Mouse (Mus musculus): ENCODE measurements around the gene Tgm3.

Tgm3 gene

DNA sequence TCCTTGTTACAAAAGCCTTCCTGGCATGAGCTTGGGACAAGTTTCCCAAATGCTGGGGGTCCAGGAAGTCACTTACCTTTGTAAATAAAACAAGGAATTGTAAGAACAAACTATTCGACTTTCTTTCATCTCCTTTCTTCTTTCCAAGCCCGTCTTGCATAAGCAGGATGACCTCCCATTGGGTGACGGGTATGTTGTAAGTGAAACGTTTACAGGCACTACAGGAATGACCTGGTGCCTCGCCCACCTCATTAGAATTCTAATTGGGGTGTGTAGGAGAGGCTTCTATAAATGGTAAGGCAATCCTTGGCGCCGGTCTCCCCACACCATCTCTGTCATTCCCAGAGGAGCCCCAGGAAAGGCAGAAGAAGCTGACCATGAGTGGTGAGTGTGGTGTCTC lies at the start of gene Tgm3:
Tgm3 (plus strand) TSS at position 324 of the 400 bp plus-strand sequence.
- no peak for DNase-seq (ENCODE audit: low spot score)

DNA sequence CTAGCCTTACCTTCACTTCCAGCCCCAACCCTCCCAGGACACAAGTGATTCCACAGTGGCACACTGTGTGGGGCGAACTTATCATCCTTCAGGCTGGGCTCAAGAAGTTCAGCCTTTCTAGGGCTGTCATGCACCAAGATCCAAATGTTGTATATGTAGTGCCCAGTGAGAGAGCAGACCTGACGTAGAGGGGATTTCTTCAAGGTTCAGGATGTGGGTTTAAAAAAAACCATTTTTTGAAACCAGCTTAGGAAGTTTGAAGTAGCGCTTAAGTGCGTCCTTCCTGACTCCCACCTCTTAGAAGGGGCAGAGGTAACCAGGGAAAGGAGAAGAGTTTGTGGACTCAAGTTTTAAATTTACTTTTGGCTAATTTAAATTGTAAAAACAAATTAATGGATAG lies 31.5 kb upstream of the Tgm3 start:
- DNase-seq (ENCODE audit: low spot score), result no peak

DNA sequence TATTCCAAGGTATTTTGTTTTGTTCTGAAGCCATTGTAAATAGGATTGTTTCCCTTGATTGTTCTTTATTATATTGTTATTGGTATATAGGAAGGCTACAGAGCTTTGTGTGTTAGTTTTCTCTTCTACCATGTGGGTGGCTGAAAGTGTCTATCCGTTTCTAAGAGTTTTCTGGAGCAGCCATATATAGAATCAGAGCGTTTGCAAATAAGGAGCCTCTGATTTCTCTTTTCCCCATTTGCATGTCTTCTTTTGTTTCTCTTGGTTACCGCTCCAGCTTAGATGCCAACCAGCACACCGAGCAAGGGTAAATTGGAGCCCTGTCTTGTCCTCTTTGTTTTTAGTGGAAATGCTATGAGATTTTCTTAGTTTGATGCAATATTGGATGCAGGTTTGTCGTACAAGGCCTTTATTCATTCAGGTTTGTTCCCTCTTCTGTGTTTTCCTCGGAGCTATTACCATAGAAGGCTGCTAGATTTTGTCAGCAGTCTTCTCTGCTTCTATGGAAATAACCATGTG lies 24.6 kb upstream of the Tgm3 start:
- no peak for DNase-seq (ENCODE audit: low spot score)

DNA sequence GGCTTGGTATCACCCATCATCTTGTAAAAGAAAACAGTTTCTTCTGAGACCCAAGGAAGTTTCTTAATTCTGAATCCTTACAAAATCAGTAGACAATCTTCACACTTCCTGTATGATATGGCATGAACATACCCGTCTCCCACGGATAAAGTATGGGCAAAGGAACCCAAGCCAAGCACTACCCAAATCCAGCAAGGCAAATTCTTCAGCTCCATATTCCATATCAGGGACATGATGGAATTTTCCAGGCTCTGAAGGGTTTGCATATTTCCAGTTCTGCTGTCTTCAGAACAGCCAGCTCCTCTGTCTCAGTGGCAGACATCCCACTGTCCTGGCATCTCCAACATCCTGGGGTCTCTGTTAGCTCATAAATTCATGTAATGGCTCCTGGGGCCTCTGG lies 22.5 kb upstream of the Tgm3 start:
- no peak for DNase-seq (ENCODE audit: low spot score)

DNA sequence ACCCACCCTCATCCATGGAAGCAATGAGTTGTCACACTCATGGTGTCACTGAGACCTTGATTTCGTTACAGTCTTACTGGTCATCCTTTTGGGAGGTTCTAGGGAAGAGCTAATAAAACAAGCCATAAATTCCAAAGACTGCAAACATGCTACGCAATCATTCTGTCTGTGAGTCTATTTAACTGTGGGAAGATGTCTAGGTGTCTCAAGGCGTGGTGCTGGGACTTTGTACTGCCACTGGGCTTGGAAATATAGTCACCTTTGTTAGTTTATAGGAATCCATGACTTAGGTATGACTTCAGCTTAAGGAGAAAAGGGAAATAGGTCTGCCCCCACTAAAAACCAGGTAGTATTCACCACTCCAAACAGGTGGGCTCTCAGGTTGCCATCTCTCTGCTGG lies 17.7 kb upstream of the Tgm3 start:
- DNase-seq (ENCODE audit: low spot score), result no peak

DNA sequence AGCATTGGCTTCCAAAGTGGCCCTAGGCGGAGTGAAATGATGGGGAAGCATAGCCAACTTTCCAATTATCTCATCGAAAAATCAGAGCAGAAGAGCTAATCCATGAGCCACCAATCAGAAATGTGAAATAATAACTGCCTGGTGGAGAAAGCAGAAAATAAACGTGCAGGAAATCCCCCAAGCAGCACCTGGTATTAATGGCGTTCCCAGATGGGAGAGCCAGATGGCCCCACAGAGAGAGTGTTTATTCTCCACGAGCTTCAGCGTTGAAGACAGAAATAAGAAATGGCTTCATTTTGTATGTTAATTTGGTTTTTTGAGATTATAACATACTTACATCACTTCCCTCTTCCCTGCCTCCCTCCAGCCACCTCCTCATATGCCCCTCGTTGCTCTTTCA lies 13.7 kb upstream of the Tgm3 start:
- DNase-seq (ENCODE audit: low spot score), result no peak

DNA sequence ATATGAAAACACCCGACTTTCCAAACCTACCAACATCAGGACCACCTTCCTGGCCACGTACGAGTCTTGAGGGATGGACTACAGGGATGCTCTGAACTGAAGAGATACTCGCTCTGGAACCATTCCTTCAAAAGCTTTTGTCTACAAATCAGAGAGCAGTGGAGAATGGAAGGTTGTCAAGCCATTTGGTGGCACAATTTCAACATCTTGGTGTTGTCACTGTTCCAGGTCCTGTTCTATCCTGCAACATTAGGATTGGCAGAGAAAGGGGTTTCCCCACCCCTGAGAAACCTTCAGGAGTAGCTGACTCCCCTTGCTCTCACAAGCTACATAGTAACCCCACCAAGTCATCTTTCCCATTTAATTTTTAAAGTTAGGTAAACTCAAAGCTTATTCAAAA lies 12.9 kb upstream of the Tgm3 start:
- DNase-seq (ENCODE audit: low spot score), result peak; percentile 13

DNA sequence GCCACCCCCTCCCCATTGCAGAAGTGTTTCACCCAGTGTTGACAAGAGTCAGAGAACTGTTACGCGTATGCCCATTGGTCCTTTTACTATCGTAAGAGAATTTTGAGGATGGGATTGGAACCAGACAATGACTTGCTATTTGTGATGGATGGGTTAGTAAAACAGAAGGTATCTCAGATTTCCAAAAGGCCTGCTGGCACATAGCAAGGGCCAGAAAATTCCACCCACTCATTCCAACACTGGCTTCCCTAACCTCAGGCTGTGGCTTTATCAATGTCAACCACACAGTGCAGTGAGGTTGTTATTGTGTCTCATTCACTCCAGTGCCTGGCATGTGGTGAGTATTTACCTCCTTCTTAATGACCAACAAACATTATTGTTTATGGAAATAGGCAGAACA lies 11.5 kb upstream of the Tgm3 start:
- no peak for DNase-seq (ENCODE audit: low spot score)

DNA sequence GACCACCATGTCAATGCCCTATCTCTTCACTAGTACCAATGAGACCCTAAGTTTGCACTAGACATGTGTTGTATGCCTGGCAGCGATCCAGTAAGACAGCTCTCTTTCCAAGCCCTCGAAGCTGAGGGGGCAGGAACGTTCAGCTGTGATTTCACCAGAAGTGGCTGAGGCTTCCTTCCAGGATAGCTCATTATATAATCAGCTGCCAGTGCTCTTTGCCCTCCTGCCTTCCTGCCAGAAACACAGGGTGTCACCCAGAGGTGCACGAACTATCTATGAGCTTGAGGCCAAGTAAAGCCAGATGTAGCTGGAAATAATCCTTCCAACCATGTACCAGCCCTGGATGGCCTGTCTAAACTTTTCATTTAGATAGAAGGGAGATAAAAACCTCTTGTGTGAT lies 8.1 kb upstream of the Tgm3 start:
- peak; percentile 75 for DNase-seq (ENCODE audit: low spot score)

DNA sequence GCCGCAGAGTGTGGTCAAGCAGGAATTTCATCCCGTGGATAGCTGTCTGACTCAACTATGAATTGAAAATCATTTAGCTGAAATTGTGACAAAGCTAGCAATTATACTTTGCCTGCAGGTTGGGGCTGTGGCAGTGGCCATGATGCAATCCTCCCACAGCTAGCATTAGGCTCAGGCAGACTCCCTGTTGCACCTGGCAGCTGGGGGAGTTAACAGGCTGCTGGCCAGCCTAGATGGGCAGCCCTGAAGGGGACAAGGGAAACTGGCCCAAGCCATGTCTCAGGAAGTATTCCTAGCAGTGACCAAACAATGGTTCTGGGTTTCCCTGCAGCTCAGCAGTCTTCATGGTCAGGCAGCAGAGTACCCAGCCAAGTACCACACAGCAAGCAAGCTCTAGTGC lies 2.8 kb upstream of the Tgm3 start:
- no peak for DNase-seq (ENCODE audit: low spot score)

DNA sequence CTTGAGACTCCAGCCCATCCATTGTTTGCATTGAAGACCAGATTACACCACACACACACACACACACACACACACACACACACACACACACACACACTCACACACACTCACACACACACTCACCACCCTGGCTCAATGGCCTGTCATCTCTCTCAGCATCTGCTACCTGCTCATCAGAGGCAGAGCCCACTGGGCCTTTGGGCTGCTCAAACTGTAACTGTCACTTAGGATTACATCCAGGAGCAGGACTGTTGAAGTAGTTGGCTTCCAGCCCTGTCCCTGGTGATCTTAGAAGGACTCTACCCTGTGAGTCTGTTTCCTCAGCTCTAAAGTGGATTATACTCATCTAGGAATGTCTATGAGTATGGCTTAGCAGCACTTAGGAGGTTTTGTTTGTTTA lies 1.5 kb downstream of the Tgm3 start:
- no peak for DNase-seq (ENCODE audit: low spot score)

DNA sequence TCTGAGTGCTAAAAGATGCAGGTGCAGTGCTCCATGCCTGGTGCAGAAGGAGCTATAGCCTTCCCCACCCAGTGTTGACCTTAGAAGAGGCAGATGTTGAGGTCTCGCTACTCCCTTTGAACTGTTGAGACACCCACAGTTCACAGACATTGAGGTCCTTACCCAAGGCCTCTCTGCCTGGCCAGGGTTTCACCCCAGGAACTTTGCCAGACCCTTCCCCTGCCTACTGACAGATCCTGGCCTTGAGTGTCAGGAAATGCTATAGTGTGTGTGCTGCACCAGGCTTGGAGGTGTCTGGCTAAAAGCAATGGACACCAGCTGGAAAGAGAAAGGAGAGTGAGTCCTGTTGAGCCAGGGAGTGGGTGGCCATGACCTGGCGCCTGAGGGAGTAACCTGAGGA lies 3.0 kb downstream of the Tgm3 start:
- DNase-seq (ENCODE audit: low spot score), result peak; percentile 22

DNA sequence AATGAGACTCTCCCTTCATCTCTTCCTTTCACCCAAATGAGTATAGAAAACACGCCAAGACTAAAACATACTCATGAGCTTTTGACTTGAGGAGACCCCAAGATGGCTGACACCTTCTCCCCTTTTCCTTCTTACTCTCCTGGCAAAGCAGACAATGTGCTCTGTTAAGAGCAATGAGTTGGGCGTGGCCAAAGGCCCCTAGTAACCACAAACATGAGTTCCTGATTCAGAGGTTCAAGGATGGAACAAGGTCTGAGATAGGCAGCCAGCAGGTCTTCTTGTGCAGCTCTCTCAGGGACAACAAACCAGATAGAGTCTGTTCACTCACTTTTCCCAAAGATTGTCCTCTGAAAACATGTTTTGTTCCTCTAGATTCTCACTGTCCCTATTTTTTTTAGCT lies 5.9 kb downstream of the Tgm3 start:
- DNase-seq (ENCODE audit: low spot score), result no peak

DNA sequence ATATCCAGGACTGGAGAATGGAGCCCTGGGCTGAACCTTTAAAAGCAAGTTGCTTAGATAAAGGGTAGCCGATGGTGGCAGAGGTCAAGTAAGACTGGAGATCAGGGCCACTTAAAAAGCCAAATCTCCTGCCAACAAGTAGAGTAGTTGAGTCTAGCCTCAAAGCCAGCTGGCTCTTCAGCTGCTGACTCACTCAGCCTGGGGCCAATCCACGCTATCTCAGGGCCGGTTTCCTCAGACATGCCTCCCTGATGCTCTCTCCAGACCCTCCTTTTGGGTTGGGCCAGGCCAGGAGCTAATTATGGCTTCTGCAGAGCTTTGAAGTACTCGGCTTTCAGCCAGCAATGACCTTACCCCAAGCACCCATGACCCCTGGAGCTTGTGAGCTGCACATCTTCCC lies 15.7 kb downstream of the Tgm3 start:
- DNase-seq (ENCODE audit: low spot score), result peak; percentile 24

DNA sequence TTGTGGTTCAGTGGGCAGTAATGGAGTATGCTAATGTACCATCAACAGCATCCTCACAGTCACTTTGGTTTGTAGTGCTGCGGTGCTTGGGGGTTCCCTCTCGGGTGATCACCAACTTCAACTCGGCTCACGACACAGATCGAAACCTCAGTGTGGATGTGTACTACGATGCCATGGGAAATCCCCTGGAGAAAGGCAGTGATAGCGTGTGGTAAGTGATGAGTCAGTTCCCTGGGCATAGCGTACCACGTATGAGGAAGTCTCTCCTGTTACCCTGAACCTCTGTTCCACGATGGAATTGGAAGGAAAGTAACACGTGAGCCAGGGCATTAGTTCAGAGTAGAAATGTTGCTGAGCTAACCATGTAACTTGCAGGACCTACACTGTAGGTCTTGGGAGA lies 17.7 kb downstream of the Tgm3 start:
- DNase-seq (ENCODE audit: low spot score), result no peak

DNA sequence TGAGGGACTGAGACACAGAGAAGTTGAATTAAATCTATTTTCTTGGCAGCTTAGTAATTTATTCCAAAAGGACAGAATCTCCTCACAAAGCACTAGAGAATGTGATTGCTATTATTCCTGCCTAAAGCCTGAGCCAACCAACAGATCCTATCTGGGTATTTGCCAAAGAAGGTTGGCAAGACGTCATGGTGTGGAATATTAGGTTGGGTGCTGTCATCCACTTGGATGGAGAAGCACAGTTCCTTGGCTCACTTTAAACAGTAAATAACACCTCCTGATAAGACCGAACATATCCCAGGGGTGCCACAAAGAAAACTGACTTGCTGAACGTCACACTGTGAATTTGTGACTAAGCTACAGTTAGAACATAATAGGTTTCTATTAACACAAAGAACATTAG lies 20.5 kb downstream of the Tgm3 start:
- DNase-seq (ENCODE audit: low spot score), result peak; percentile 11

DNA sequence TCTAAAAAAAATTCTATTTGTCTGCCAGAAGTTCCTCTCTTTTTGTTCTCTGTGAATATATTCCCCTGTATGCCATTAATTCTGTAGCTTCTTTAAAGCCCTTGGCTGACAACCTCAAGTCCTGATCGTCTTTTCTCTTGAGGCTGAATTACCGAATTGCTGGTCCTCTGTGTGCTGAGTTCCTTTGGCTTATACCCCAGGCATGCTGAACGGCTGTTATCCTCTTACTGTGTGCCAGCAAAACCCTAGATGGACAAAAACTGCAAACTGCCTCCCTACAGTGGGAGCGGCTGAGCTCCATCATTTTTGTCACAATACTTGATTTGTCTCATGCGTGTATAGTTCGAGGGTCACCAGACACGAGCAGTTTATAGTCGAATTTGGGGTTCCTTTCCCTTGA lies 24.7 kb downstream of the Tgm3 start:
- no peak for DNase-seq (ENCODE audit: low spot score)

DNA sequence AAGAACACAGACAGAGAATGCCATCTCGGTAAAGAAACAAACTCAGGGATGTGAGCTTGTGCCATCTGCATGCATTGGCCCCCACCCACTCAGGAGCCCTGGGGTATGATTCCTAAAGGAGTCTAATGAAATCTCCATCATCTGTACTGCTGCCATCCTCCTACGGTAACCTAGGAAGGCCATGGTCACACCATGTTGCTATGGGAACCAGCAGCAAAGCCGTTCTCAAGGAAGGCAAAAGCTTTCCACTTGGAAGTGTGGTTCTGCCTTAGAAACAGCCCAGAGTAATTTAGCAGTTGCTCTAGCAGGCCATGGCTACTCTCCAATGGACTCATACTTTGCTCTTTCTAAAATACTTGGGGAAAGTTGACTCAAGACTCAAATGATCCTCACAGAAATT lies 26.8 kb downstream of the Tgm3 start:
- no peak for DNase-seq (ENCODE audit: low spot score)

DNA sequence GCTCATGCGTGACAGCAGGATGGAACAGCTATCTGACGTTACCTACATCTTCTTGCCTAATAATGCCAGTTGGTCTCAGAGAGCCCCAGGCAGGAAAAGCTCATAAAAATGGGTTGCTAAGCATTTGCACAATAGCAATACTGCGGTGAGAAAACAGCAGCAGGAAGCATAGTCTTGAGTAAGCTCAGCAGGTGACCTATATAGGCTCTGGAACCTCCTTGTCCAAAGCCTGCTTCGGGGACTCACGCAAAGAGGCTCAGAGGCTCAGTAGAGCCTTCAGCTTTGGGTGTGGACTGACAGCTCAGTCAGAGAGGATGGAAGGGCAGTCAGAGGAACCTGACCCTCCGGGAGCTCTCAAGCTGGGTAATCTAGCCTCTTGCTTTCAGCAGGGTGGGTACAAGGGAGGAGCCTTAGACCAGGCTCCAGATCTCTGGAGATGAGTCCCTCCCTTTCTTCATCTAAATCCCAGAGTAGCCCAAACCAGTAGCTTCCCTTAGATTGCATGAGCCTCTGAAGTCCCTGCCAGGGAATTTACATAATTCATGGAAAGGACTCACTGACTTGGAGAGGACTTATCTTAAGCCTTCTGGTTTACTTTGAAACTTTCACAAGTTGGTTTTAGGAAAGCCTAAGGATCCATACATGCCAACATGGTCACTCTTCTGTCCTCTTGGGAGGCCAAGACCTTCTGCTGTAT lies 28.2 kb downstream of the Tgm3 start:
- DNase-seq (ENCODE audit: low spot score), result no peak

DNA sequence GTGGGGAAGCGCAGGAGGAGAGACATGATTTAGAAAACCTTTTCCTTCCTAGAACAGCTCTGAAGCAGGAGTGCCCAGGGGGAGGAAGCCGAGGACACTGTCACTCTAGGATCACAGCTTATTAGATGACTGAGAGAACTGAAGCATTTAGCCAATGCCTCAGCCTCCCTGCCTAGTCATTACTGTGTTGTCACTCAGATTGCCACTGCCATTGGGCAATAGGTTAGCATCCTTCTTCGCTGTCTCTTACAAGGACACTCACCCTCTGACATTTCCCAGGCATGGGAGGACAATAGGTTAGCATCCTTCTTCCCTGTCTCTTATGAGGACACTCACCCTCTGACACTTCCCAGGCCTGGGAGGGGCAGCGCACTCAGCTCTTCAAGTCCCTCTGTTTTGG lies 31.7 kb downstream of the Tgm3 start:
- DNase-seq (ENCODE audit: low spot score), result no peak

DNA sequence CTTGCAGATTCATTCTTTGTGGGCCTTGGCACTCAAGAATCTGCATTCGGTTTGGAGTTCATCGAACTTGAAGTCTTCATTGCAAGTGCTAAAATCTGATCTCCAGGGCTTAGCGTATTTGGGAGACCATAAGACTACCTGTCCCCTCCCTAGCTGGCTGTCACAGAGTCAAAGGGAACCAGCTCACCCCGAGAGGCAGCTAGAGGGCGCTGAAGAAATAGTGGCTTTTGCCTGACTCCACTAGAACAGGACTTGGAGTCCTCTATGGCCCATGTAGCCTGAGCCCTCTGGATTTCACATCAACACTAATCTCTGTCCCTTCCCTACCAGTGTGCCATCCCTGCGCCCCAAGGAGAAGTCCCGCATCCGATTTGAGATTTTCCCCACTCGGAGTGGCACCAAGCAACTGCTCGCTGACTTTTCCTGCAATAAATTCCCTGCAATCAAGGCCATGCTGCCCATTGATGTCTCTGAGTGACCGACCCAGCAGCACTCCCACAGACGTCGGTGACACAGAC lies 35.8 kb downstream of the Tgm3 start:
- no peak for DNase-seq (ENCODE audit: low spot score)

DNA sequence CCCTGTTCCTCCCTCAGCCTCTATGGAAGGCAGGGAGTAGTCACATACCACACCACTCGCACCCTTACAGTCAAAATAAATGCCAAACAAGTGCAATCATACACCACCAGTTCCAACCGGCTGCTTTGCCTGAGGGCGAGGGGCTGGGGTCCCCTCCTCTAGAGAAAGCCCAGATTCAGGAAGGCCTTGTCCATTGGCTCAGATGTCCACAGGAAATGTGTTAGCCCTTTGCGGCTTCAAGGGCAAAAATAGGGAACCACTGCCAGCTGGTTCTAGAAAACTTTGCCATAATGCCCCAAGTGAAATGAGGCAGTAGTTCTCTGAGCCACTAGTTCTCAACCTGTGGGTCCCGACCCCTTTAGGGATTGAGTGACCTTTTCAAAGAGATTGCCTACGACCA lies 36.6 kb downstream of the Tgm3 start:
- no peak for DNase-seq (ENCODE audit: low spot score)

DNA sequence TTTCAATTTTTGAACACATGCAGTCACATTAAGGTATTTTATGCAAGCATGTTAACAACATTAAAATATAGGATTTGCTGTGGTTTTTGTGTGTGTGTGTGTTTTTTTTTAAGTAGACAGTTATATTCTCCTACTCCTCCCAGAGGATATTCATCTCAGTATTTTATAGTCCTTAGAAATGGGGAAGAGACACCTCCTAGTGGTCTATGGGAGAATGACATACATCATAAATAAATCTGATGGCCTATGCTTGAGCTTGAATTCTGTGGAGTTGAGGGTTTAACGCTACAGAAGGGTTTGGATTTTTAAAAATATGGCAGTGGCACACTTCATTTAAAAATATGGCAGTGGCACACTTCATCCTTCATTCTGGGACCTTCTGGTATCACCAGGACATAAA lies 46.0 kb downstream of the Tgm3 start:
- peak; percentile 76 for DNase-seq (ENCODE audit: low spot score)

DNA sequence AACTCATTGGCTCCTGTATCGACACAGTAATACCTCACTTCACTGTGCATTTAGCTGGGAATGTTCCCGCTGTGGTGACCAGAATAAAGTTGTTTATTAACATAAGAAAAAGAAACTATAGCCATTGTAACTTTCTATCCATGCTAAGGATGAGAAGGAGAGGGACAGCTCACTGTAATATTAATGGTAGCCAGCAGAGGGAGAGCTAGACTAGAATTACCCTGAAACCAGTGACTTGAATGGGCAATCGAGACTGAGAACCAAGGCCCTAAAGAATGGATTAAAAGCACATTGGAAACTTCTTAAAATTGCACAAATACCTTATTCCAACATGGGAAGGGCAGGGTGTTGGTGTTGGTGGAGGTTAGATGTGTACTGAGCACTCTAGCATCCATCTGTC lies 56.1 kb downstream of the Tgm3 start:
- DNase-seq (ENCODE audit: low spot score), result peak; percentile 76

Measured in adipocyte (in vitro differentiated cells).